Mouse (Mus musculus) embryonic facial prominence, embryonic 14.5 days (tissue): Measurements from ENCODE around the gene March1. TPM values are rescaled to one million over a fixed set of nuclear protein-coding genes. Genes with fewer than 3 reads are reported as not detected.

Experiments used
- ATAC-seq: fragments of 200-750 bp; cut with Nextera tagmentation; 2 replicates; pipeline ENCODE4 v1.8.0; 2017; ENCODE audit warnings: low read depth, moderate number of reproducible peaks, moderate TSS enrichment
- DNase-seq: peaks from one replicate; pipeline ENCODE4 v3.0.0-alpha.2; 2015; ENCODE audit warnings: low spot score
- H3K27ac ChIP-seq: fragments of 300-500 bp; sonication (generic); replicated peaks from 2 replicates; pipeline ENCODE4 v1.5.1; 2014; ENCODE audit warnings: low read depth, mild to moderate bottlenecking, low read length, moderate library complexity
- H3K27me3 ChIP-seq: fragments of 300-500 bp; sonication (generic); replicated peaks from 2 replicates; pipeline ENCODE4 v1.6.1; 2014; ENCODE audit warnings: low read length; ENCODE audit not compliant: control insufficient read depth, insufficient read depth
- H3K36me3 ChIP-seq: fragments of 300-500 bp; sonication (generic); 2 replicates; pipeline ENCODE4 v1.6.1; 2014; ENCODE audit warnings: low read length, mixed read lengths; ENCODE audit not compliant: control insufficient read depth, insufficient read depth
- H3K4me1 ChIP-seq: fragments of 300-500 bp; sonication (generic); 2 replicates; pipeline ENCODE4 v1.6.1; 2014; ENCODE audit warnings: antibody characterized with exemption, low read length; ENCODE audit not compliant: control insufficient read depth, insufficient read depth
- H3K4me2 ChIP-seq: fragments of 300-500 bp; sonication (generic); 2 replicates; pipeline ENCODE4 v1.6.1; 2014; ENCODE audit warnings: low read depth, mild to moderate bottlenecking, low read length, moderate library complexity, mixed read lengths
- H3K4me3 ChIP-seq: fragments of 300-500 bp; sonication (generic); 2 replicates; pipeline ENCODE4 v1.5.1; 2014; ENCODE audit warnings: low read depth, mild to moderate bottlenecking, low read length
- H3K9ac ChIP-seq: fragments of 300-500 bp; sonication (generic); 2 replicates; pipeline ENCODE4 v1.6.1; 2014; ENCODE audit warnings: low read depth, mild to moderate bottlenecking, low read length, moderate library complexity, mixed read lengths
- H3K9me3 ChIP-seq: fragments of 300-500 bp; sonication (generic); 2 replicates; pipeline ENCODE4 v1.6.1; 2016; ENCODE audit warnings: low read length; ENCODE audit not compliant: control insufficient read depth
- whole genome bisulfite sequencing: fragments of 180-500 bp; shearing (Covaris S2); extraction: QIAGEN DNeasy Blood & Tissue Kit; methylation state at CpG from one replicate; pipeline ENCODE4 v1.1.7; 2014; 5-methylcytosine and 5-hydroxymethylcytosine counted together
- polyA plus RNA-seq: library from polyadenylated mRNA; unstranded; fragments of >200 nt; fragmentation: Nextera tagmentation; extraction: Ambion mirVana; gene quantifications from 2 replicates; pipeline ENCODE4 v1.2.1, GENCODE M21; 2014

Gene March1
- polyA plus RNA-seq, 1 experiment from 2014 or later, result 1.1 TPM

GRCm38 (mm10) chr8:66362882-66363801 is 745.4 kb downstream of the March1 start:
- H3K9me3 ChIP-seq, result no peaks in the 10 kb centered on the region
- 81% methylated on average over 5 of the region's 5 CpGs for WGBS
- H3K27me3 ChIP-seq, result no peaks in the 10 kb centered on the region
- H3K4me1 ChIP-seq, result no peaks in the 10 kb centered on the region
- H3K4me2 ChIP-seq, result no peak overlapping the region
- H3K4me3 ChIP-seq, result no peak overlapping the region
- H3K9ac ChIP-seq, result no peak overlapping the region
- H3K36me3 ChIP-seq, result no peaks in the 10 kb centered on the region
- no peak overlapping the region for H3K27ac ChIP-seq
- no peak for DNase-seq
- ATAC-seq, result no peak

GRCm38 (mm10) chr8:66383694-66384373 is 766.1 kb downstream of the March1 start:
- Histone ChIP-seq H3K4me3 (no peak overlapping the region), H3K4me2 (no peak overlapping the region), H3K27me3 (no peaks in the 10 kb centered on the region), H3K4me1 (no peaks in the 10 kb centered on the region), H3K27ac (no peak overlapping the region), H3K9me3 (no peaks in the 10 kb centered on the region), H3K36me3 (no peaks in the 10 kb centered on the region), H3K9ac (no peak overlapping the region)
- DNase-seq (no peak), ATAC-seq (no peak)
- WGBS, result 81% methylated on average over 4 of the region's 4 CpGs

GRCm38 (mm10) chr8:66386008-66386407 is 768.3 kb downstream of the March1 start:
- H3K4me3 ChIP-seq, result no peak overlapping the region
- no peaks in the 10 kb centered on the region for H3K4me1 ChIP-seq
- H3K9ac ChIP-seq, result no peak overlapping the region
- H3K27me3 ChIP-seq, result no peaks in the 10 kb centered on the region
- H3K9me3 ChIP-seq, result no peaks in the 10 kb centered on the region
- DNase-seq (no peak), ATAC-seq (no peak)
- no peak overlapping the region for H3K27ac ChIP-seq
- H3K4me2 ChIP-seq, result no peak overlapping the region
- H3K36me3 ChIP-seq, result no peaks in the 10 kb centered on the region

- no peak overlapping the region for H3K27ac ChIP-seq
- no peaks in the 10 kb centered on the region for H3K27me3 ChIP-seq
- no peak overlapping the region for H3K4me3 ChIP-seq
- no peak for DNase-seq
- H3K4me2 ChIP-seq, result no peak overlapping the region
- WGBS, result 62% methylated on average over 2 of the region's 2 CpGs
- no peak for ATAC-seq
- no peaks in the 10 kb centered on the region for H3K36me3 ChIP-seq
- no peaks in the 10 kb centered on the region for H3K9me3 ChIP-seq
- no peak overlapping the region for H3K9ac ChIP-seq
- H3K4me1 ChIP-seq, result no peaks in the 10 kb centered on the region
Measured at GRCm38 (mm10) chr8:66388693-66389092, 771.0 kb downstream of the March1 start.

- Histone ChIP-seq H3K4me2 (no peak overlapping the region), H3K9me3 (no peaks in the 10 kb centered on the region), H3K27me3 (no peaks in the 10 kb centered on the region), H3K4me3 (no peak overlapping the region), H3K9ac (no peak overlapping the region), H3K27ac (no peak overlapping the region), H3K36me3 (no peaks in the 10 kb centered on the region), H3K4me1 (no peaks in the 10 kb centered on the region)
- DNase-seq (no peak), ATAC-seq (no peak)
- WGBS, result 76% methylated on average over 5 of the region's 5 CpGs
Measured at GRCm38 (mm10) chr8:66391554-66391953, 773.9 kb downstream of the March1 start.

- no peak overlapping the region for H3K4me3 ChIP-seq
- DNase-seq (no peak), ATAC-seq (no peak)
- H3K27me3 ChIP-seq, result no peaks in the 10 kb centered on the region
- H3K4me2 ChIP-seq, result no peak overlapping the region
- no peaks in the 10 kb centered on the region for H3K9me3 ChIP-seq
- H3K4me1 ChIP-seq, result no peaks in the 10 kb centered on the region
- H3K9ac ChIP-seq, result no peak overlapping the region
- H3K27ac ChIP-seq, result no peak overlapping the region
- H3K36me3 ChIP-seq, result no peaks in the 10 kb centered on the region
Measured at GRCm38 (mm10) chr8:66392900-66393299, 775.2 kb downstream of the March1 start.

GRCm38 (mm10) chr8:66394148-66394547 is 776.4 kb downstream of the March1 start:
- H3K9me3 ChIP-seq, result no peaks in the 10 kb centered on the region
- no peak overlapping the region for H3K4me3 ChIP-seq
- no peak for DNase-seq
- no peaks in the 10 kb centered on the region for H3K4me1 ChIP-seq
- ATAC-seq, result no peak
- WGBS, result 81% methylated on average over 3 of the region's 3 CpGs
- H3K27me3 ChIP-seq, result no peaks in the 10 kb centered on the region
- H3K9ac ChIP-seq, result no peak overlapping the region
- no peaks in the 10 kb centered on the region for H3K36me3 ChIP-seq
- no peak overlapping the region for H3K4me2 ChIP-seq
- no peak overlapping the region for H3K27ac ChIP-seq

- Histone ChIP-seq H3K4me2 (no peak overlapping the region), H3K9me3 (no peaks in the 10 kb centered on the region), H3K27me3 (no peaks in the 10 kb centered on the region), H3K9ac (no peak overlapping the region), H3K4me1 (no peaks in the 10 kb centered on the region), H3K4me3 (no peak overlapping the region), H3K27ac (no peak overlapping the region), H3K36me3 (no peaks in the 10 kb centered on the region)
- DNase-seq (no peak), ATAC-seq (no peak)
Measured at GRCm38 (mm10) chr8:66397811-66398210, 780.1 kb downstream of the March1 start.

- H3K27me3 ChIP-seq, result no peaks in the 10 kb centered on the region
- ATAC-seq, result no peak
- H3K4me3 ChIP-seq, result no peak overlapping the region
- no peaks in the 10 kb centered on the region for H3K4me1 ChIP-seq
- H3K36me3 ChIP-seq, result no peaks in the 10 kb centered on the region
- H3K27ac ChIP-seq, result no peak overlapping the region
- H3K9ac ChIP-seq, result no peak overlapping the region
- H3K4me2 ChIP-seq, result no peak overlapping the region
- WGBS, result 69% methylated on average over 1 of the region's 1 CpGs
- H3K9me3 ChIP-seq, result no peaks in the 10 kb centered on the region
- DNase-seq, result no peak
Measured at GRCm38 (mm10) chr8:66400050-66400449, 782.4 kb downstream of the March1 start.
